Mouse (Mus musculus): Measurements from ENCODE around the gene Cela3a.

Cela3a gene

GRCm38 (mm10) chr4:137369954-137370750, 39.4 kb downstream of the Cela3a start:
- DNase-seq, result peak; percentile 80

DNA sequence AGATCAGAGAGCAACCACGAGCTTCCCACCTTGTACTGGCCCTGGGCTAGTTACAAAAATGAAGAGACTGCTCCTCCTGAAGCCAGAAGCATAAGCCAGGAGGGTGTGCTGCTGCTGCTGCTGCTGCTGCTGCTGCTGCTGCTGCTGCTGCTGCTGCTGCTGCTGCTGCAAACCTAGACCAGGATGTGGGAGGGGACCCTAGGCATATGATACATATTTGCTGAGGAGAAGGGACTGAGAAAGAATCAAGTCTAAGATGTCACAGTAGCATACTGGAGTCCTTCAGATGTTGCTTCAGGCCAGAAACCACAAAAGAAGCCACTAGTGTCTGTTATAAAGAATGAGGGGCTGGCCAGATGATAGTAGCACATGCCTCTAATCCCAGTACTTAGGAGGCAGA, 41.4 kb downstream of the Cela3a start:
- DNase-seq, result no peak

DNA sequence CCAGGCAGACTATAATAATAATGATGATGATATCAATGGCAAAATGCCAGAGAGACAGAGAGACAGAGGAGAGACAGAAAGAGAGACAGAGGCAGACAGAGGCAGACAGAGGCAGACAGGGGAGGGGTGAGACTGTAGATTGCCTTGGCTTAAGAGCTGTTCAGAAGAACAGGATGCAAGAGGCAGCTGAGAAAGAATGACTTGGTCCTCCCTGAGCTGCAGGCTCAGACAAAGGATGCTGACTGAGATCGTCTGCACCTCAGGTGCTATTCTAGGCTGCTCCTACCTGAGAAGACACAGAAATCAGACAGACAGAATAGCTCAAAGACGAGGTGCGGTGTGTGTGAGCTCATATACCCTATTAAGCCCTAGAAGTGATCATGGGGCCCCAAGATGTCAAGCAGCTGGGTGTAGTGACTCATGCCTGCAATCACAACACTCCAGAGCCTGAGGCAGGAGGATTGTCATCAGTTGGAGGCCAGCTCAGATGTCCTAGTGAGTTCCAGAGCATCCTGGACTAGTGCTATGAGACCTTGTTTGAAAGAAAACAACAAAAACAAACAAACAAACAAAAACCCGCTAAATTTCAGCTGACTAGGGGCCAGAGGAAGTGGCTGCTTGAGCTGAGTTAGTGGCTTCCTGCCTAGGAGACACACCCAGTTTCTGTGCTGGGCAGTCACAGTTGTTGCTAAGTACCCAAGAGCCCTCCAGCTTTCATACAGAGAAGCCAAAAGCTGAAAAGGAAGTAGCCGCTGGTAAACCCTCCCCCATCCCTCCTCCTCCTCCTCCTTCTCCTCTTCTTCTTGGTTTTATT, 42.1 kb downstream of the Cela3a start:
- peak; percentile 68 for DNase-seq

GRCm38 (mm10) chr4:137366097-137366496, 43.5 kb downstream of the Cela3a start:
- no peak for DNase-seq

DNA sequence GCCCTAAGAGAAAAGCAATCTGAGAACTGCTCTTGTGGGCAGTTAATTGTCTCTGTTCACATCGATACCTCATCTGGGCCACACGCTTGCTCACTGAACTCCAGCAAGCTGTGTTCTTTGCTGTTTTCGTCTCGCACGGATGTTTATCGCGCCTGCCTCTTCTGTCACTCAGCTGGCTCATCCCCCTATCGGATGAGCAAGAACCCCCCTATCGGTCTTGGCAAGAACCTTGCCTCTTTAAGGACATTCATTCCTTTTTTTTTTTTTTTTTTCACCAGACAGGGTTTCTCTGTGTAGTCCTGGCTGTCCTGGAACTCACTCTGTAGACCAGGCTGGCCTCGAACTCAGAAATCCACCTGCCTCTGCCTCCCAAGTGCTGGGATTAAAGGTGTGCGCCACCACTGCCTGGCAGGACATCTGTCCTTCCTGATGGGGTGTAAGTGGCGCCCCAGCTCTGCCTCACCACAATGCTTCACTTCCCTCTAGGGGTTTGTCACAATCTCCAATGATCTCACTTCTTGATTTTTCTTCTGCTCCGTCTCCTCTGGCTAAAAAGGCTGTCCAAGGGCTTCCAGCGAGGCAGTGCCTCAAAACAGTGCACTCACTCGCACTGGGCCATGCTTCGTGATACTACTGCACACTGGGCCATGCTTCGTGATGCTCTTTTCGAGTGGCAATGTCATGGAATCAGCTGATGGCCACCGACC, 44.1 kb downstream of the Cela3a start:
- DNase-seq, result no peak

DNA sequence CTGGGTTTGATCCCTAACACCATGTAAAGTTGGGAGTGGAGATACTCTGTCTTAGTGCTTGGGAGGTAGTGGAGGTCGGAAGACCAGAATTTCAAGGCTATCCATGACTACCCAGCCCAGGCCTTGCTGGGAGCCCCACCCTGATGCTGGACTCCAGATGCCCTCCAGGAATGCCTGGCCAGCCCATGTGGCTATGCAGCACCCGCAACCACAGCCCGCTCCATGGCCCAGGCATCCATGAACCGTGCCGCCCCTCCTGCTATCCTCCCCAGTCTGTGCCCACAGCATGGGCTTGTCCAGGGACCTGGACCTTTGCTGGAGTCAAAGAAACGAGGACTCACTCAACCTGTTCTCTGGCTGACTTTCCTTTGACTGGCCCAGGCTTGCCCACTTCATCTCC, 44.8 kb downstream of the Cela3a start:
- no peak for DNase-seq

DNA sequence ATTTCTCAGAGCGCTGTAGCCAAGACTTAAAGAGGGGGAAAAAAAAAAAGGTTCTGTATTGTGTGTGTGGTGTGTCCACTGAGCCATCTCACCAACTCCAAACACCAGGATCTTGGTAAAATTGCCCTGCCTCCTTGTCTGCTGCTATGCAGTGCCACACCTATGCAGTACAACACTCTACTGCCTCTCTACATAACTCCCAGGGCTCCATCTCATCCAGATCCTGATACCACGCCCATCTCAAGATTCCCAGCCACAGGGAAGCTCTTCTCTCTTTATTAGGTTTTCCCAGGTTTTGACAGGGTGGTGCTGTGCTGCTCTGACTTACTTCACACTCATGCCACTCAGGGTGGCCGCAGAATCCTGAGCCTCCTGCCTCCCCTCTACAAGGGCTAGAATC, 48.6 kb downstream of the Cela3a start:
- DNase-seq, result no peak

- no peak for DNase-seq
Observed at GRCm38 (mm10) chr4:137358291-137359002, 51.1 kb downstream of the Cela3a start.

DNA sequence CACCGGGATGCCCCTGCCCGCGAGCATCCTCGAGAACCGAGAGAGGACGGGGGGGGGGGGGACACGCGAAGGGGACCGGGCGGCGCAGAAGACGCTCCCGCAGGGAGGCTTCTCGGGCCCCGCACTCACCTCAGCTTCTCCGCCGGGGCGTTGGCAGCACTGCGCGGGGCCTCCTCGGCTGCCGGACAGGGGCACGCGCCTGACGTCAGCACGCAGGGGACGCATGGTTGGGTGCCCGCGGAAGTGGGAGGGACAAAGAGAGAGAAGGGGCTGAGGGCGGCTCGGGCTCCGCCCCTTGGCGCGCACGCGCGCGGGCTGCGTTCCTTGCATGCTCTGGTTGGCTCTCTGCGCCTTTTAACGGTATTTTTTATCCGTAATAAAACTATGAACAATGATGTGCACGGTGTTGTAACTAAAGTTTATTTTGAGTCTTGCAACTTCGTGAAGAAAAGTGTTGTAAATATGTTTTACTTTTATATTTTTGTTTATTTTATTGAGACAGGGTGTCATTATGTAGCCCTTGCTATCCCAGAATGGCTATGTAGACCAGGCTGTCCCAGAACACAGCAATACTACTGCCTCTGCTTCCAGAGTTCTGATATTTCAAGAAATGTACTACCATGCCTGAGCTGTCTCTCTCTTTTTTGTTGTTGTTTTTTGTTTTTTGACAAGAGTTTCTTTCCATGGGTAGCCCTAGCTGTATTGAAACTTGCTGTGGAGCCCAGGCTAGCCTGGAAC, 51.9 kb downstream of the Cela3a start, which contains the start of gene Cdc42:
Gene Cdc42 (minus strand): TSS at position 204 of the 738 bp plus-strand sequence.
- DNase-seq, result peak; percentile 99

DNA sequence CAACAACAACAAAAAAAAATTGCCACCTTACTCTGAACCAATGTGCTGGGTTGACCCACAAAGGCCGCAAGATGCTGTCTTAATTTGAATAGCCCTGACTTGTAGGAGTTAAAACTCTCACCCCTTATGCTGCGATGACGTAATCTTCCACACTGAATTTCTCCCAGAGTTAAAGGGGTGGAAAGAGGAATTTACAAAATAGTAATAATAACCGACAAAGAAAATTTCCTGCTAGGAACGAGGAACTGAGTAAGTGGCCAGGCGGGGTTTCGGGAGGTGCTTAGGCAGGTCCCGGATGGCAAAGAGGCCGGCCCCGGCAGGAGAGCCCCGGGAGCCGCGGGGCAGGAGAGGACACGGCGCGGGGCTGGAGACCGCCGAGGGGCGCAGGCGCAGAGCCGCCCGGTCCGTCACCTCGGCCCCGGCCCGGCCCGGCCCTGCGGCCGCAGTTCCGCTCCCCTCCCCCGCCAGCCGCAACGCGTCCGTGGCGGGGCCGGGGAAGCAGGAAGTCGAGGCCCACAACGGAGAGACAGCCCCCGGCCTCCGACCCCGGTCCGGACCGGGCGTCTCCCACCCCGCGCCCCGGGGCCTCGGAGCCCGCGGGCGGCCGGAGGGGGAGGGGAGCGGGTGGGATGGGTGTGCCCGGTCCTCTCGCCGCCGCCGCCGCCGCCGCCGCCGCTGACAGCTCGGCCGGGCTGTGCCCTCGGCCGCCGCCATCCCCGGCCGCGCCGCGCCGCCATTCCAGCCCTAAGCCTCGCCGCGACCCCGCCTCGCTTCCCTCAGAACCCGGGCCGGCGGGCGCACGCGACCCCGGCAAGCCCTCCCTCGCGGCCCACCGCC, 52.7 kb downstream of the Cela3a start:
- peak; percentile 86 for DNase-seq
